Mouse (Mus musculus): ENCODE data around the gene Ptgs1. TPM values are rescaled to one million over a fixed set of nuclear protein-coding genes. Genes with fewer than 3 reads are reported as not detected.
A peak's percentile ranks its signal among the peaks of the same experiment; 100 is the strongest.

Ptgs1 gene
- polyA plus RNA-seq, 1 experiment from 2014 or later, result 4.8 TPM

GRCm38 (mm10) chr2:36201756-36202610 is 28.2 kb upstream of the Ptgs1 start:
- no peak overlapping the region for H3K9ac ChIP-seq
- peaks cover 29% of the 10 kb centered on the region for H3K4me1 ChIP-seq
- no peak overlapping the region for H3K4me3 ChIP-seq
- peak overlapping the region; percentile 81 for H3K4me2 ChIP-seq (replicated peaks)
- no peak for ATAC-seq (ENCODE audit: low FRiP score)
- H3K36me3 ChIP-seq, result no peaks in the 10 kb centered on the region
- no peak overlapping the region; the same call in 1 of the 2 replicates for H3K27ac ChIP-seq
- 28% methylated on average over 18 of the region's 18 CpGs for WGBS
- no peaks in the 10 kb centered on the region for H3K9me3 ChIP-seq (replicated peaks)
- peaks cover 63% of the 10 kb centered on the region for H3K27me3 ChIP-seq

DNA sequence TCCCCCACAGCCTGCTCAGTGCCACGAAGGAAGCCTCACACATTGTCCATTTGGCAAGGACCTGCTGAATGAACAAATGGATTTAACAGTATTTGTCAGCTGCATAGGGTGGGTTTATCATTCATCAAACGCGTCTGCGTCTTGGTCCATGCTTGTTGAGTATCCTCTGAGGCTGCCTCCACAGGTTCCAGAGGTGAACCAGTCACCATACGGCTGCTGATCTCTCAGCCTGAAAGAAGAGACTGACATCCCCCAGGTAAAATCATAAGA is 27.7 kb upstream of the Ptgs1 start:
- peak overlapping the region; percentile 81 for H3K4me2 ChIP-seq (replicated peaks)
- no peak overlapping the region; the same call in 1 of the 2 replicates for H3K27ac ChIP-seq
- peak overlapping the region; percentile 40 for H3K4me3 ChIP-seq
- peaks cover 61% of the 10 kb centered on the region for H3K27me3 ChIP-seq
- no peak for ATAC-seq (ENCODE audit: low FRiP score)
- no peaks in the 10 kb centered on the region for H3K36me3 ChIP-seq
- WGBS, result 15% methylated on average over 5 of the region's 5 CpGs
- H3K4me1 ChIP-seq, result peaks cover 29% of the 10 kb centered on the region
- H3K9me3 ChIP-seq (replicated peaks), result no peaks in the 10 kb centered on the region
- peak overlapping the region; percentile 57; the same call in 1 of the 2 replicates for H3K9ac ChIP-seq

GRCm38 (mm10) chr2:36203011-36203825 is 27.0 kb upstream of the Ptgs1 start:
- 2% methylated on average over 39 of the region's 39 CpGs for WGBS
- Histone ChIP-seq H3K4me3 (peak overlapping the region; percentile 40), H3K4me2 (replicated peaks) (peak overlapping the region; percentile 81), H3K4me1 (peaks cover 26% of the 10 kb centered on the region), H3K27ac (0 out of 2 replicates have a peak overlapping the region, but pooled peaks have one; percentile 30), H3K9ac (peak overlapping the region; percentile 57), H3K36me3 (no peaks in the 10 kb centered on the region), H3K27me3 (peaks cover 61% of the 10 kb centered on the region), H3K9me3 (replicated peaks) (no peaks in the 10 kb centered on the region)
- ATAC-seq (ENCODE audit: low FRiP score), result peak; percentile 69

GRCm38 (mm10) chr2:36204595-36204994 is 25.6 kb upstream of the Ptgs1 start:
- Histone ChIP-seq H3K27me3 (peaks cover 66% of the 10 kb centered on the region), H3K4me1 (peaks cover 17% of the 10 kb centered on the region; the same call in 1 of the 2 replicates), H3K9me3 (replicated peaks) (no peaks in the 10 kb centered on the region), H3K9ac (no peak overlapping the region), H3K27ac (no peak overlapping the region), H3K36me3 (no peaks in the 10 kb centered on the region), H3K4me3 (no peak overlapping the region), H3K4me2 (replicated peaks) (no peak overlapping the region)
- ATAC-seq (ENCODE audit: low FRiP score), result no peak
- 50% methylated on average over 4 of the region's 4 CpGs for WGBS

GRCm38 (mm10) chr2:36207071-36207470 is 23.2 kb upstream of the Ptgs1 start:
- ATAC-seq (ENCODE audit: low FRiP score), result no peak
- Histone ChIP-seq H3K4me3 (no peak overlapping the region), H3K9me3 (replicated peaks) (no peaks in the 10 kb centered on the region), H3K27ac (no peak overlapping the region), H3K27me3 (peaks cover 66% of the 10 kb centered on the region), H3K4me1 (peaks cover 28% of the 10 kb centered on the region; the same call in 1 of the 2 replicates), H3K36me3 (no peaks in the 10 kb centered on the region), H3K9ac (no peak overlapping the region), H3K4me2 (replicated peaks) (no peak overlapping the region)
- 56% methylated on average over 11 of the region's 11 CpGs for WGBS

GRCm38 (mm10) chr2:36210796-36211195 is 19.4 kb upstream of the Ptgs1 start:
- WGBS, result 2% methylated on average over 30 of the region's 34 CpGs
- Histone ChIP-seq H3K9ac (peak overlapping the region; percentile 23; the same call in 1 of the 2 replicates), H3K27ac (no peak overlapping the region), H3K4me2 (replicated peaks) (peak overlapping the region; percentile 31), H3K4me3 (peak overlapping the region; percentile 7; the same call in 1 of the 2 replicates), H3K36me3 (no peaks in the 10 kb centered on the region), H3K27me3 (peaks cover 53% of the 10 kb centered on the region), H3K4me1 (peaks cover 13% of the 10 kb centered on the region), H3K9me3 (replicated peaks) (no peaks in the 10 kb centered on the region)
- no peak for ATAC-seq (ENCODE audit: low FRiP score)

DNA sequence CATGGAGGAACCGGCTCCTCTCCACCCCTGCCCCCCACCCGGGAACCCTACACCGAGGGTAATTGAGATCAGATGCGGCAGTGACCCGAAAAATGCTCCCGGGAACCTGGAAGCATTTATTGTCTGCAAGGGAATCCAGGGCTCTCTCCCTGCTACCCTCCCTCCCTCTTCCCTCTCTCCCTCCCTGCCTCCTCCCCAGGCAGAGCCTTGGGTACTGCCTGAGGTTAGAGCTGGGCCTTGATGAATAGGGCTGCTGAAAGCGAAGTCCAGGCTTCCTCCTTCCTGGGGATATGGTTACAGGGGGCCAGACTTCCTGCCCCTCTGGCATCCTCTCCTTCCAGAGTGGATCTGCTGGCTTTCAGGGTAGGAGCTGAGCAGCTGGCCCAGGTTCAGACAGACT is 18.4 kb upstream of the Ptgs1 start:
- H3K36me3 ChIP-seq, result no peaks in the 10 kb centered on the region
- H3K9me3 ChIP-seq (replicated peaks), result no peaks in the 10 kb centered on the region
- H3K9ac ChIP-seq, result no peak overlapping the region
- H3K4me3 ChIP-seq, result no peak overlapping the region
- peaks cover 17% of the 10 kb centered on the region for H3K4me1 ChIP-seq
- 12% methylated on average over 7 of the region's 7 CpGs for WGBS
- H3K4me2 ChIP-seq (replicated peaks), result no peak overlapping the region
- H3K27me3 ChIP-seq, result peaks cover 53% of the 10 kb centered on the region
- ATAC-seq (ENCODE audit: low FRiP score), result no peak
- H3K27ac ChIP-seq, result no peak overlapping the region

DNA sequence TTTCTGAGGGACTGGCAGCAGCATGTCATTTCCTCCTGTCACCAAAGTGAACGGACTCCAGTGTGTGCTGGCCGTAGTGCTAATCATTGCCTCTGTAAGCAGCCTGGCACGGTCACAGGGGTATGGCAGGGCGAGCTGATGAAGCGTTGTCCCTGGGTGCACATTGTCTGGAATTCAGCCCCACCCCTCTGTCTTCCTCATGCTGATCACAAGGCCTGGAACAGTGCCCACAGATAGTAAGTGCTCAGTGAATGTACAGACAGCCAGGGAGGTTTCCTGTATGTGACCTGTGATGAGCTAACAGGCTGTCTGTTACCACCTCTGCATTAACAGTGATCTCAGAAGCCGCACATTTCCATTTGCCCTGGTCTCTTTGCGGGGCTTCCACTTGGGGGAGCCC is 17.1 kb upstream of the Ptgs1 start:
- no peaks in the 10 kb centered on the region for H3K36me3 ChIP-seq
- H3K4me3 ChIP-seq, result no peak overlapping the region
- H3K27ac ChIP-seq, result no peak overlapping the region
- peaks cover 26% of the 10 kb centered on the region for H3K4me1 ChIP-seq
- H3K27me3 ChIP-seq, result peaks cover 53% of the 10 kb centered on the region
- no peak for ATAC-seq (ENCODE audit: low FRiP score)
- no peak overlapping the region for H3K4me2 ChIP-seq (replicated peaks)
- WGBS, result 62% methylated on average over 7 of the region's 7 CpGs
- H3K9me3 ChIP-seq (replicated peaks), result no peaks in the 10 kb centered on the region
- no peak overlapping the region for H3K9ac ChIP-seq

DNA sequence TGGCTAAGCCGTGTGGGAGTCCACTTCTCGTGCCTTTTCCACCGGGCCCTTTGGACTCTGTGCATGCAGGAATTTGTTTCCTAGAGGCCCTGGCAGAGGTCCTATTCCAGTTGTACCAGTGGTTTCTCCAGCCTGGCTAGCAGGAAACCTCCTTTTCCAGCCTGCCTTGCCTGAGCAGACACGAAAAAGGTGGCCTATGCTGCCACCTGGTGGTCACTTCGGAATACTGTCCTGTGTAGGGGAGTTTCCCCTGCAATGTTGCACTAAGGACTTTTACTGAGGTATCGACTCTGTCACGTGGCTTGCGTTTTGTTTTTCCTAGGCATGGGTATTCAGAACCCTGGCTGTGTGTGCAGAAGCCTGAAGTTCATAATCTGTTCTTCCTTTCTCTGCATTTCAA is 16.2 kb upstream of the Ptgs1 start:
- Histone ChIP-seq H3K4me1 (peaks cover 26% of the 10 kb centered on the region), H3K27ac (no peak overlapping the region), H3K36me3 (no peaks in the 10 kb centered on the region), H3K4me3 (no peak overlapping the region), H3K9me3 (replicated peaks) (no peaks in the 10 kb centered on the region), H3K4me2 (replicated peaks) (no peak overlapping the region), H3K27me3 (peaks cover 50% of the 10 kb centered on the region), H3K9ac (no peak overlapping the region)
- ATAC-seq (ENCODE audit: low FRiP score), result peak; percentile 76
- 9% methylated on average over 8 of the region's 8 CpGs for WGBS

DNA sequence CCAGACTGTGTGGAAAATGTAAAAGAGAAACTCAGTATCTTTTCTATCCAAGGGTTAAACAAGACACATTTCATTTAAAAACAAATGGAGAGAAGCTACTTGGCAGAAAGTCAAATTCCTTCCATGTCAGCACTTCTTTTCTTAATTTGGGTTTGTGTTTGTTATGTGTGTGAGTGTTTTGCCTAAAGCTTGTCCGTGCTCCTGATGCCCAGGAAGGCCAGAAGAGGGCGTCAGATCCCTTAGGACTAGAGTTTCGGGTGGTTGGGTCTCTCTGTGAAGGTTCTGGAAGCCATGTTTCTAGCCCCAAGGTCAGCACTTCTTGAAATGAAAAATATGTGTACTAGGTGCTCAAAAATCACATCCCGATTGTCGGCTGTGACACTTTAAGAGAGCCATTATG is 15.8 kb upstream of the Ptgs1 start:
- H3K4me2 ChIP-seq (replicated peaks), result no peak overlapping the region
- H3K36me3 ChIP-seq, result no peaks in the 10 kb centered on the region
- H3K9ac ChIP-seq, result no peak overlapping the region
- H3K9me3 ChIP-seq (replicated peaks), result no peaks in the 10 kb centered on the region
- H3K27me3 ChIP-seq, result peaks cover 46% of the 10 kb centered on the region
- ATAC-seq (ENCODE audit: low FRiP score), result no peak
- no peak overlapping the region for H3K4me3 ChIP-seq
- H3K27ac ChIP-seq, result no peak overlapping the region
- 68% methylated on average over 5 of the region's 5 CpGs for WGBS
- peaks cover 26% of the 10 kb centered on the region for H3K4me1 ChIP-seq

DNA sequence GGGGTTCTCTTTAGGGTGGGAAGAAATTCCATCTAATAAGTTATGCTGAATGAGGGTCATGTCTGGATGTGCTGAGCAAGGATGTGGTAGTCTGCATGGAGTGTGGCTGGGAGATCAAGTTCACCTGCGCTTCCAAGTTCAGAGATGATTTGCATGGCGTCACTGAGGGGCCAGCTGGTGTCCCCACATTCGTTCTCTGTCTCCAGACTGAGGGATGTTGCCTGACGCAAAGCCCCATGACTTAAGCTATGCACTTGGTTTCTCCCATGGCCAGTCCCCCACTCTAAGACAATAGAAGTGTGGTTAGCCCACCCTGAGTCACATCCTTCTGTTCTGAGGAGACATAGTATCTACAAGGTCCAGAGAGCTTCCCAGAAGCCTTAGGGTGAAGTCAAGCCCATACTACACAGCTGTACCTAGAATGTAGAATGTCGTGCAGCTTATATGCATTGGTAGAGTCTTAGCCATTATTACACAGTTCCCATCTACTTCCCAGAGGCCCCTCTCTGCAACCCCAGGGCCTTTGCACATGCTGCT is 15.0 kb upstream of the Ptgs1 start:
- ATAC-seq (ENCODE audit: low FRiP score), result no peak
- H3K4me2 ChIP-seq (replicated peaks), result no peak overlapping the region

DNA sequence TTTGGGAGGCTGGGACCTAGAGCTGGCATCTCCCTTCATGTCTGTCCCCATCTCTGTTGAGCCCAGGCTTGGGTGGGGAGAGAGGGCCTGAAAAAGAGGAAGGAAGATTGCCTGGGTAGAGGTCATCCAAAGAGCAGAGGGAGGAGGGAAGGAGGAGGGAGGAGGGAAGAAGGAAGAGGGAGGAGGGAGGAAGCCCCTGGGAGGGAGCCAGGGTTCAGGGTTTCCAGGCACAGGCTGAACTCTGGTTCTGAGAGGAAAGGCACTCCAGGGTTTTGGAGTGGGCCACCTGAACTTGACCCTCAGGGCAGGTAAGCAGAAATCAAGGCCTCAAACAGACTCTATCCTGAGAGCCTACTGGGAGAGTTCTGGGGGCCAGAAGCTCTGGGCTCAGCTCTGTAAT is 13.7 kb upstream of the Ptgs1 start:
- Histone ChIP-seq H3K36me3 (no peaks in the 10 kb centered on the region), H3K4me1 (peaks cover 17% of the 10 kb centered on the region; the same call in 1 of the 2 replicates), H3K27ac (no peak overlapping the region), H3K4me2 (replicated peaks) (no peak overlapping the region), H3K9me3 (replicated peaks) (no peaks in the 10 kb centered on the region), H3K9ac (no peak overlapping the region), H3K27me3 (peaks cover 25% of the 10 kb centered on the region), H3K4me3 (no peak overlapping the region)
- ATAC-seq (ENCODE audit: low FRiP score), result no peak

More for the DNA sequence above, 15.0 kb upstream of the Ptgs1 start:
- peaks cover 26% of the 10 kb centered on the region for H3K4me1 ChIP-seq
- no peaks in the 10 kb centered on the region for H3K9me3 ChIP-seq (replicated peaks)
- H3K36me3 ChIP-seq, result no peaks in the 10 kb centered on the region
- no peak overlapping the region for H3K27ac ChIP-seq
- no peak overlapping the region for H3K9ac ChIP-seq
- peaks cover 38% of the 10 kb centered on the region for H3K27me3 ChIP-seq
- 87% methylated on average over 5 of the region's 5 CpGs for WGBS
- no peak overlapping the region for H3K4me3 ChIP-seq
